Mouse (Mus musculus): ENCODE results near the gene Pla2g12a. TPM values are rescaled to one million over a fixed set of nuclear protein-coding genes. Genes with fewer than 3 reads are reported as not detected.

The Pla2g12a gene
- total RNA-seq (2014; rRNA removed) = 28.5 and 31.3 TPM in 2 replicates
- 52.9 and 53.3 TPM in 2 replicates for polyA plus RNA-seq (2015; fragmentation: Nextera tagmentation; extraction: Ambion mirVana)

DNA sequence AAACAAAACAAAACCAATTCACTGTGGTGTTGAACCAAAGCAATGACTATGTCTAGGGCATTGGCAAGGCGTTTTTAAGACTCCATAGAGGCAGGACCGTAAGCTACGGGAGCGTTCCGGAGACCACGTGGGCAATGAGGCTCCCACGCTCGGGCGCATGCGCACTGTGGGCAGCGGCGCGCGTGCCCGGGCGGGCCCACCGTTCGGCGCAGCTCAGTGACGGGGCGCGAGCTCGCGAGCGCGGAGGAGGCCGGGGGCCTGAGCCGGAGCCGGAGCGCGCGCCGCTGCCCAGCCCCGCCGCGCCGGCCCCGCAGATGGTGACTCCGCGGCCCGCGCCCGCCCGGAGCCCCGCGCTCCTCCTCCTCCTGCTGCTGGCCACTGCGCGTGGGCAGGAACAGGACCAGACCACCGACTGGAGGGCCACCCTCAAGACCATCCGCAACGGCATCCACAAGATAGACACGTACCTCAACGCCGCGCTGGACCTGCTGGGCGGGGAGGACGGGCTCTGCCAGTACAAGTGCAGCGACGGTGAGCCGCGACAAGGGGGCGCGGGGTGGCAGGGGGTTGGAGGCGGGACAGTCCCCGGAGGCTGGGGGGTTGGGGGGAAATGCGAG lies at the start of gene Pla2g12a:
Gene Pla2g12a (plus strand): TSS at position 202 of the 617 bp plus-strand sequence.
- ATAC-seq = peak; percentile 95
- Histone ChIP-seq H3K9me3 (ENCODE audit: low read length) (no peaks in the 10 kb centered on the region), H3K36me3 (ENCODE audit: insufficient read depth, low read length) (no peaks in the 10 kb centered on the region), H3K4me2 (ENCODE audit: low read depth, low read length) (peak within 1 kb of the TSS; percentile 96), H3K27ac (peak within 1 kb of the TSS; percentile 79), H3K27me3 (ENCODE audit: insufficient read depth, low read length) (no peaks in the 10 kb centered on the region), H3K4me1 (ENCODE audit: insufficient read depth, low read length) (peaks cover 9% of the 10 kb centered on the region), H3K9ac (replicated peaks; ENCODE audit: low read length) (peak within 1 kb of the TSS; percentile 79), H3K4me3 (ENCODE audit: low read length) (peak within 1 kb of the TSS; percentile 76)
- TF ChIP-seq CTCF (IDR thresholded peaks at IDR 0.05; ENCODE audit: low read depth) = peak; percentile 46; the same call in 1 of the 2 replicates
- under 1% methylated on average over 64 of the region's 66 CpGs for WGBS
- peak; percentile 97 for DNase-seq (ENCODE audit: low spot score)

DNA sequence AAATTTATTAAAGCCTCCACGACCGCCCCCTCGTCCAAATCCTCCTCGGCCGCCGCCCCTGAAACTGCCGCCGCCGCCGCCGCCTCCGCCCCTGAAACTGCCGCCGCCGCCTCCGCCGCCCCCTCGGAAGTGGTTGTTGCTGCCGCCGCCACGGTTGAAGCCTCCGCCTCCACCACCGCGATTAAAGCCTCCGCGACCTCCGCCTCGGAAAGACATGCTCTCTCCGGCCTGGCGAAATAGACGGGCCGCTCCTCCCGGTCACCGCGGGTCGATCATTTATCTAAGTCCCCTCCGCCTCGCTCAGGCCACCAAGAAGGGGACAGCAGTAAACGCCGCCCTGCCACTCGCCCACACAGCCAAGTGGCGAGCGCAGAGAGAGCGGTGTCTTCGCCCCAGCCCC lies 47.8 kb upstream of the Pla2g12a start:
- TF ChIP-seq CTCF (IDR thresholded peaks at IDR 0.05; ENCODE audit: low read depth) = no peak
- DNase-seq (ENCODE audit: low spot score) (no peak), ATAC-seq (no peak)
- peak overlapping the region; percentile 90 for H3K4me3 ChIP-seq (ENCODE audit: low read length)
- H3K27ac ChIP-seq = peak overlapping the region; percentile 84
- 0% methylated on average over 38 of the region's 45 CpGs for WGBS
- H3K4me1 ChIP-seq (ENCODE audit: insufficient read depth, low read length) = peaks cover 8% of the 10 kb centered on the region
- H3K4me2 ChIP-seq (ENCODE audit: low read depth, low read length) = peak overlapping the region; percentile 71
- H3K36me3 ChIP-seq (ENCODE audit: insufficient read depth, low read length) = no peaks in the 10 kb centered on the region
- no peaks in the 10 kb centered on the region for H3K9me3 ChIP-seq (ENCODE audit: low read length)
- peak overlapping the region; percentile 83 for H3K9ac ChIP-seq (replicated peaks; ENCODE audit: low read length)
- H3K27me3 ChIP-seq (ENCODE audit: insufficient read depth, low read length) = no peaks in the 10 kb centered on the region

DNA sequence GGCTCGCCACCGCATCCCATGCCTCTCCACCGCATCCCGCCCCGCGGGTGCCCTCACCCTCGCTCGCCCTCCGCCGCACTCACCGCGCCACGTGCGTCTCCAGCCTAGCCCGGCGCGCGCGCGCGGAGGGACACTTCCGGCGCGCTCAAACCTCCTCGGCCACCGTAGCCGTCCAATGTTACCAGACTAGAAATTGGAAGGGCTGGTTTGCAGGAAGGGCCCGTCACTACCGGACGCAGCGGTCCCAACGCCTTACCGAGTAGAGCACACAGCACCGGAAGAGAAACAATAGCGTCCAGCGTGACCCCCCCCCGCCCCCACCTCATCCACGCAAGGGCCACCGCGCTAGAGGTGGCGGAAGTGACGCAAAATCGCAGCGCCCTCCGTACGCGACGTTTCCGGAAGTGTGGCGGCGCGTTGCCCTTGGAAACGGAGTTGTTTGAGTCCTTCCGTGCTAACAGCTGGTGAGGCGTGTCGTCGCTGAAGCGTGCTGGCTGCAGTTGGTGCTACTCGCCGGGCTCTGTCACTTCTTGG lies 47.3 kb upstream of the Pla2g12a start, which contains the start of gene Gar1:
Gene Gar1 (minus strand): TSS at position 362 of the 534 bp plus-strand sequence.
- H3K4me2 ChIP-seq (ENCODE audit: low read depth, low read length) = peak within 1 kb of the TSS; percentile 71
- WGBS = under 1% methylated on average over 50 of the region's 60 CpGs
- H3K4me3 ChIP-seq (ENCODE audit: low read length) = peak within 1 kb of the TSS; percentile 90
- H3K36me3 ChIP-seq (ENCODE audit: insufficient read depth, low read length) = no peaks in the 10 kb centered on the region
- no peaks in the 10 kb centered on the region for H3K9me3 ChIP-seq (ENCODE audit: low read length)
- H3K27ac ChIP-seq = peak within 1 kb of the TSS; percentile 84
- H3K4me1 ChIP-seq (ENCODE audit: insufficient read depth, low read length) = peaks cover 8% of the 10 kb centered on the region
- no peaks in the 10 kb centered on the region for H3K27me3 ChIP-seq (ENCODE audit: insufficient read depth, low read length)
- peak within 1 kb of the TSS; percentile 83 for H3K9ac ChIP-seq (replicated peaks; ENCODE audit: low read length)
- ATAC-seq (peak; percentile 98), DNase-seq (ENCODE audit: low spot score) (peak; percentile 99)
- no peak for TF ChIP-seq CTCF (IDR thresholded peaks at IDR 0.05; ENCODE audit: low read depth)

DNA sequence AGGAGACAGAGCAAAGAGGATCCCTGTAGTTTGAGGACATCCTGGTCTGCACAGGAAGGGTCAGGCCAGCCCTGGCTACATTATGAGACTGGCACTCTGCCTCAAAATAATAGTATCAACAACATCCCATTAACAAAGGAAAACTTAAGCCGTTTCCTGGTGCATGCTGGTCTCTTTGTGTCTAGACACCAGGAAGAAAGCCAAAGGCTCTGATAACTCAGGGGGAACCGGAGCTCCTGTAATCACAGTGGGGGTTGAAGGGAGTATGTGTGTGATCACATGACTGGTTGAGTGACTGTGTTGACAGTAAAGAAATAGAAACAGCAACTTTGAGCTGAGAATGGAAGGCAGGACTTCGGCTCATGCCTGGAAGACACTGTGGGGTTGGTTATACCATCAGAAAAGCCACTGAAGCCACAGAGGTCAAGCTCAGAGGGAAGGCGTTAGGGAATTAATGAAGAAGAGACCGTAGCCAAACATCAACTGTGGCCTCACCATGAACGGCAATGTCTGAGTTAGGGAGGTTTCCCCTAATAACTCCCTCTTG lies 42.9 kb upstream of the Pla2g12a start, which contains the start of gene Cfi:
Gene Cfi (plus strand): TSS at position 497 of the 547 bp plus-strand sequence.
- no peak for DNase-seq (ENCODE audit: low spot score)
- Histone ChIP-seq H3K4me2 (ENCODE audit: low read depth, low read length) (peak within 1 kb of the TSS; percentile 29), H3K27me3 (ENCODE audit: insufficient read depth, low read length) (no peaks in the 10 kb centered on the region), H3K4me1 (ENCODE audit: insufficient read depth, low read length) (no peaks in the 10 kb centered on the region), H3K9ac (replicated peaks; ENCODE audit: low read length) (no peak within 1 kb of the TSS), H3K36me3 (ENCODE audit: insufficient read depth, low read length) (no peaks in the 10 kb centered on the region), H3K4me3 (ENCODE audit: low read length) (no peak within 1 kb of the TSS), H3K27ac (no peak within 1 kb of the TSS), H3K9me3 (ENCODE audit: low read length) (no peaks in the 10 kb centered on the region)
- no peak for ATAC-seq
- TF ChIP-seq CTCF (IDR thresholded peaks at IDR 0.05; ENCODE audit: low read depth) = no peak
- WGBS = 64% methylated on average over 6 of the region's 6 CpGs

DNA sequence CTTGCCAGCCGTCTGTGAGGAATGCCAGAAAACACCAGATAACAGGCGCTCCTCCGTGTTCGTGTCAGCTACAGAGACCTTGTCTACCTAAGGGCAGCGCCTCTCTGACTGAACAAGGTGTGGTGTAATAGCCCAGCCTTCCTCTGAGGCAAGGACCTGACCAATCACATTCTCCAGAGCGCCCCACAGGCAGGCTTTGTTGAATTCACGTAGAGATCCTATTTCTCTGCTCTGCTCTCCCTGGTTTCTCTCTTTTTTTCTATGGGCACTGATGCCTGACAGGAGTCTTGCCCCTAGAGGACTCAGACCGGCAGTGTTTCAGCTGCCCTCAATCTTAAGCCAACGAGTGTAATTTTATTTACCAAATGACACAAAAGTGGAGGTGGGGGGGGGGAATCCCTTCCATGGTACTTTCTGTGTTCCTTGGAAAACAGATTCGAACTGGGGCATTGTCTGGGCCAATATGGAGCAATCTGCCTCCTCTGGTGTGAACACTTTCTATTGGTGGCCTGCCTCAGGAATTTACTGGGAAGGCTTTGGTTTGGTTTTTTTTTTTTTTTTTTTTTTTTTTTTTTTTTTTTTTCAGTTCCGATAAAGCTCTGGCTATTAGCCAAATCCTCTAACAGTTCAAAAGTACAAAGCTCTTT lies 42.2 kb upstream of the Pla2g12a start:
- no peak overlapping the region for H3K27ac ChIP-seq
- no peaks in the 10 kb centered on the region for H3K27me3 ChIP-seq (ENCODE audit: insufficient read depth, low read length)
- ATAC-seq (no peak), DNase-seq (ENCODE audit: low spot score) (peak; percentile 5)
- H3K4me1 ChIP-seq (ENCODE audit: insufficient read depth, low read length) = no peaks in the 10 kb centered on the region
- TF ChIP-seq CTCF (IDR thresholded peaks at IDR 0.05; ENCODE audit: low read depth) = no peak
- H3K9ac ChIP-seq (replicated peaks; ENCODE audit: low read length) = no peak overlapping the region
- 19% methylated on average over 11 of the region's 11 CpGs for WGBS
- H3K4me3 ChIP-seq (ENCODE audit: low read length) = no peak overlapping the region
- H3K9me3 ChIP-seq (ENCODE audit: low read length) = no peaks in the 10 kb centered on the region
- H3K4me2 ChIP-seq (ENCODE audit: low read depth, low read length) = peak overlapping the region; percentile 29
- H3K36me3 ChIP-seq (ENCODE audit: insufficient read depth, low read length) = no peaks in the 10 kb centered on the region

DNA sequence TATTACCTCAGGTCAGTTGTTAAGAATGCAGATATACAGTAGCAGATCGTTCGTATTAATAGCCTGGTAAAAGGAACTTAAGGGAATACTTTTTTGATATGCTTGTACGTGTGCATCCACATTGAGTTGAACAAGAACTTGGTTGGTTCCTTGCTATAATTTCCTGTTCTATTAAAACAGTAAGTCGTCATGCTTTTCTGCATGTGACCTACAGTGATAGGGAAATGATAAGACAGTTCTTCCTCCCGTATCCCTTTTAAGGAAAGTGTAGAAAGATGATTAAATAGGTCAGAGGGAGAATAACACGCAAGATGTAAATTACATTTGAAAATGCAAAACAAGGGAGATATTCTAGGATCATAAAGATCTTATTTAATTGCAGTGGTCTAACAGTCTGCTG lies 41.4 kb upstream of the Pla2g12a start:
- no peak overlapping the region for H3K4me2 ChIP-seq (ENCODE audit: low read depth, low read length)
- no peaks in the 10 kb centered on the region for H3K27me3 ChIP-seq (ENCODE audit: insufficient read depth, low read length)
- no peaks in the 10 kb centered on the region for H3K36me3 ChIP-seq (ENCODE audit: insufficient read depth, low read length)
- DNase-seq (ENCODE audit: low spot score) (no peak), ATAC-seq (no peak)
- no peaks in the 10 kb centered on the region for H3K4me1 ChIP-seq (ENCODE audit: insufficient read depth, low read length)
- TF ChIP-seq CTCF (IDR thresholded peaks at IDR 0.05; ENCODE audit: low read depth) = no peak
- WGBS = 89% methylated on average over 6 of the region's 6 CpGs
- H3K4me3 ChIP-seq (ENCODE audit: low read length) = no peak overlapping the region
- H3K27ac ChIP-seq = no peak overlapping the region
- no peaks in the 10 kb centered on the region for H3K9me3 ChIP-seq (ENCODE audit: low read length)
- no peak overlapping the region for H3K9ac ChIP-seq (replicated peaks; ENCODE audit: low read length)
